Mouse (Mus musculus) fibroblast of lung, adult 2 months (primary cell): ENCODE results near the gene Shroom1.
A peak's percentile ranks its signal among the peaks of the same experiment; 100 is the strongest.
"Not testable (repeated sequence)": the region's sequence is repeated elsewhere in the genome, so short reads cannot be mapped to it uniquely, and the experiment has no call there.

Experiments
- DNase-seq: peaks from one replicate; pipeline ENCODE4 v3.0.0-alpha.2; 2011; ENCODE audit warnings: low read depth

Gene Shroom1

GRCm38 (mm10) chr11:53456474-53457371, at the start of gene Shroom1, which contains the start of gene Gm10447:
TSS of gene Shroom1 (plus strand) at chr11:53457205.
TSS of gene Gm10447 (minus strand) at chr11:53457110.
- no peak for DNase-seq

- DNase-seq, result peak; percentile 7
Measured at GRCm38 (mm10) chr11:53411738-53412137, 45.3 kb upstream of the Shroom1 start.

- DNase-seq, result no peak
Measured at GRCm38 (mm10) chr11:53413871-53414270, 43.1 kb upstream of the Shroom1 start.

GRCm38 (mm10) chr11:53418048-53418447, 39.0 kb upstream of the Shroom1 start:
- DNase-seq, result no peak

- no peak for DNase-seq
Measured at GRCm38 (mm10) chr11:53423036-53423435, 34.0 kb upstream of the Shroom1 start, which contains the start of gene Leap2. TSS of gene Leap2 (minus strand) at chr11:53423170.

GRCm38 (mm10) chr11:53424826-53425225, 32.2 kb upstream of the Shroom1 start:
- no peak for DNase-seq

GRCm38 (mm10) chr11:53425251-53425650, 31.8 kb upstream of the Shroom1 start:
- DNase-seq, result no peak

- DNase-seq, result no peak
Measured at GRCm38 (mm10) chr11:53425711-53426255, 31.2 kb upstream of the Shroom1 start.

GRCm38 (mm10) chr11:53426914-53427313, 30.1 kb upstream of the Shroom1 start:
- not testable (repeated sequence) for DNase-seq

- no peak for DNase-seq
Measured at GRCm38 (mm10) chr11:53427993-53428715, 28.9 kb upstream of the Shroom1 start.

- DNase-seq, result no peak
Measured at GRCm38 (mm10) chr11:53428716-53429057, 28.3 kb upstream of the Shroom1 start.

- DNase-seq, result no peak
Measured at GRCm38 (mm10) chr11:53429182-53429581, 27.8 kb upstream of the Shroom1 start.

GRCm38 (mm10) chr11:53430300-53430669, 26.7 kb upstream of the Shroom1 start:
- no peak for DNase-seq

GRCm38 (mm10) chr11:53430670-53431346, 26.2 kb upstream of the Shroom1 start, which contains the start of the genes Uqcrq and Gdf9:
TSS of gene Uqcrq (minus strand) at chr11:53430831.
TSS of gene Gdf9 (plus strand) at chr11:53431023.
- peak; percentile 99 for DNase-seq

- DNase-seq, result no peak
Measured at GRCm38 (mm10) chr11:53431347-53432056, 25.5 kb upstream of the Shroom1 start.

- DNase-seq, result no peak
Measured at GRCm38 (mm10) chr11:53433057-53433456, 23.9 kb upstream of the Shroom1 start.

GRCm38 (mm10) chr11:53435504-53435903, 21.5 kb upstream of the Shroom1 start:
- no peak for DNase-seq

GRCm38 (mm10) chr11:53436338-53436737, 20.7 kb upstream of the Shroom1 start:
- DNase-seq, result no peak

- no peak for DNase-seq
Measured at GRCm38 (mm10) chr11:53441921-53442320, 15.1 kb upstream of the Shroom1 start.

- no peak for DNase-seq
Measured at GRCm38 (mm10) chr11:53443861-53444260, 13.1 kb upstream of the Shroom1 start.

GRCm38 (mm10) chr11:53445562-53445961, 11.4 kb upstream of the Shroom1 start:
- DNase-seq, result no peak
